In genomic region chr17:80688701-80689100, GRCm38 (mm10) we compare ENCODE assay signal across 22 mouse cellular contexts. TPM values are rescaled to one million over a fixed set of nuclear protein-coding genes. Genes with fewer than 3 reads are reported as not detected.
DNase-seq lines count a peak whose midpoint lies in the region; ATAC-seq and TF ChIP-seq lines count a peak whose summit lies in the region.
"Had no signal": no experiment of that assay in that cellular context is flagged by ENCODE, and none has a peak within 500 bp of the region (broad histone marks: within the 10 kb centered on the region; RNA-seq: fewer than 3 reads in every experiment).

No protein-coding gene starts in this region.

- WGBS in hindbrain, postnatal 0 days = 78% methylated on average over 11 of the region's 11 CpGs
- WGBS in hindbrain, embryonic 13.5 days = 74% methylated on average over 11 of the region's 11 CpGs

- ATAC-seq in hindbrain, postnatal 0 days = no peak
- no peak for ATAC-seq in hindbrain, embryonic 13.5 days (ENCODE audit: low FRiP score)
- ATAC-seq in monocyte, adult 5-6 weeks (replicated peaks; ENCODE audit: insufficient number of reproducible peaks, low FRiP score, low TSS enrichment, poor library complexity, severe bottlenecking) = no peak
- ATAC-seq in megakaryocyte progenitor cell, adult 5-6 weeks (replicated peaks; ENCODE audit: poor library complexity) = no peak
- ATAC-seq: CD4-positive, CD25-positive, alpha-beta regulatory T cell, adult 4 months; forebrain, embryonic 13.5 days; forebrain, postnatal 0 days had no signal

- no peak overlapping the region for H3K9ac ChIP-seq in hindbrain, postnatal 0 days (replicated peaks; ENCODE audit: low read length)
- H3K9ac ChIP-seq in hindbrain, embryonic 13.5 days = no peak overlapping the region
- H3K9ac ChIP-seq: embryonic facial prominence, embryonic 12.5 days; forebrain, embryonic 13.5 days; forebrain, postnatal 0 days; heart, embryonic 13.5 days; hindbrain, embryonic 12.5 days had no signal

- TF ChIP-seq POLR2A in testis, adult 2 months (IDR thresholded peaks at IDR 0.05; ENCODE audit: control insufficient read depth, low read depth, low read length) = peak; percentile 59; the same call in 1 of the 2 replicates

- no peak overlapping the region for H3K27ac ChIP-seq in hindbrain, postnatal 0 days
- no peak overlapping the region for H3K27ac ChIP-seq in hindbrain, embryonic 13.5 days
- H3K27ac ChIP-seq in testis, adult 2 months (ENCODE audit: control insufficient read depth, insufficient read depth, low read depth, low read length) = peak overlapping the region; percentile 10
- H3K27ac ChIP-seq: embryonic facial prominence, embryonic 12.5 days; forebrain, embryonic 13.5 days; gastrocnemius, adult 2 months; heart, embryonic 13.5 days; hindbrain, embryonic 12.5 days had no signal

- no peak overlapping the region for H3K4me3 ChIP-seq in hindbrain, postnatal 0 days (ENCODE audit: low read length)
- no peak overlapping the region for H3K4me3 ChIP-seq in hindbrain, embryonic 13.5 days
- peak overlapping the region; percentile 63 for H3K4me3 ChIP-seq in testis, adult 2 months (ENCODE audit: control insufficient read depth, low read depth, low read length)
- H3K4me3 ChIP-seq: embryonic facial prominence, embryonic 12.5 days; forebrain, embryonic 13.5 days; gastrocnemius, adult 2 months; heart, embryonic 13.5 days; hindbrain, embryonic 12.5 days had no signal

- peak; percentile 42 to 46 for DNase-seq in cerebellum, postnatal 10 days
- no peak for DNase-seq in cerebellum, adult 8-10 months
- peak; percentile 32 for DNase-seq in hindbrain, postnatal 0 days (ENCODE audit: low spot score)
- DNase-seq in testis, postnatal 10 days (ENCODE audit: low spot score) = no peak
- DNase-seq: adrenal gland, postnatal 10 days; B cell, adult 2 months; cerebellum, adult 18-20 months; cerebellum, postnatal 25 days; forebrain, postnatal 0 days; gastrocnemius, adult 2 months; gastrocnemius, postnatal 25 days; heart, postnatal 4 days had no signal

- H3K9me3 ChIP-seq in hindbrain, postnatal 0 days (ENCODE audit: low read length) = no peaks in the 10 kb centered on the region
- H3K9me3 ChIP-seq in hindbrain, embryonic 13.5 days = no peaks in the 10 kb centered on the region
- H3K9me3 ChIP-seq: embryonic facial prominence, embryonic 12.5 days; forebrain, embryonic 13.5 days; heart, embryonic 13.5 days; hindbrain, embryonic 12.5 days had no signal

- TF ChIP-seq CTCF in hindbrain, postnatal 0 days (IDR thresholded peaks at IDR 0.05; ENCODE audit: low read depth) = no peak
- TF ChIP-seq CTCF in testis, adult 2 months (IDR thresholded peaks at IDR 0.05; ENCODE audit: control insufficient read depth, insufficient read depth, insufficient replicate concordance, low read depth, low read length) = 0 out of 2 replicates have a peak, but pooled peaks have one; percentile 3

- no peaks in the 10 kb centered on the region for H3K4me1 ChIP-seq in hindbrain, postnatal 0 days (ENCODE audit: insufficient read depth, low read length)
- peaks cover 26% of the 10 kb centered on the region for H3K4me1 ChIP-seq in hindbrain, embryonic 13.5 days (replicated peaks)
- H3K4me1 ChIP-seq in testis, adult 2 months (ENCODE audit: control insufficient read depth, insufficient read depth, low read length) = peaks cover 2% of the 10 kb centered on the region

- no peak overlapping the region for H3K4me2 ChIP-seq in hindbrain, postnatal 0 days (ENCODE audit: low read depth, low read length)
- H3K4me2 ChIP-seq in hindbrain, embryonic 13.5 days = no peak overlapping the region
- H3K4me2 ChIP-seq: embryonic facial prominence, embryonic 12.5 days; forebrain, embryonic 13.5 days; heart, embryonic 13.5 days; hindbrain, embryonic 12.5 days had no signal

- H3K27me3 ChIP-seq in hindbrain, postnatal 0 days (ENCODE audit: insufficient read depth, low read length) = no peaks in the 10 kb centered on the region
- H3K27me3 ChIP-seq in hindbrain, embryonic 13.5 days = no peaks in the 10 kb centered on the region
- H3K27me3 ChIP-seq in testis, adult 2 months (ENCODE audit: control insufficient read depth, insufficient read depth, low read length) = no peaks in the 10 kb centered on the region
- H3K27me3 ChIP-seq: embryonic facial prominence, embryonic 12.5 days; forebrain, embryonic 13.5 days; heart, embryonic 13.5 days; hindbrain, embryonic 12.5 days had no signal

- no peaks in the 10 kb centered on the region for H3K36me3 ChIP-seq in hindbrain, postnatal 0 days (ENCODE audit: insufficient read depth, low read length)
- no peaks in the 10 kb centered on the region for H3K36me3 ChIP-seq in hindbrain, embryonic 13.5 days
- H3K36me3 ChIP-seq in testis, adult 2 months (ENCODE audit: control insufficient read depth, insufficient read depth, low read length) = no peaks in the 10 kb centered on the region
- H3K36me3 ChIP-seq: embryonic facial prominence, embryonic 12.5 days; G1E; hindbrain, embryonic 12.5 days had no signal

RNA-seq across cellular contexts. Expression of gene Map4k3, which starts 39.6 kb away (rescaled TPM):
- 46.5 and 51.0 TPM in 2 replicates for total RNA-seq in hindbrain, postnatal 0 days (2014; rRNA removed)
- 17.7 and 18.1 TPM in 2 replicates for polyA plus RNA-seq in hindbrain, postnatal 0 days (2015; fragmentation: Nextera tagmentation; extraction: Ambion mirVana)
- 22.3 and 24.1 TPM in 2 replicates for polyA plus RNA-seq in hindbrain, embryonic 13.5 days (2015; fragmentation: Nextera tagmentation; extraction: Ambion mirVana)
- 12.9 and 14.4 TPM in 2 replicates for polyA plus RNA-seq in testis, adult 2 months (2012; rRNA removed)
- total RNA-seq in monocyte, adult 5-6 weeks (2017) = 26.7 to 39.3 TPM (median 27.8 TPM) in 3 replicates
- 8.4 and 10.0 TPM in 2 replicates for total RNA-seq in megakaryocyte progenitor cell, adult 5-6 weeks (2015)
- 8.0 and 8.7 TPM in 2 replicates for total RNA-seq in megakaryocyte progenitor cell, adult 5-6 weeks (2017)
- polyA plus RNA-seq: G1E had no signal

Comparison
In these comparisons a context has a peak if more than half of its experiments do, and no peak if none do; other contexts are left out.
1. DNase-seq: peak in cerebellum, postnatal 10 days (2 of 2) and hindbrain, postnatal 0 days (single experiment); none in cerebellum, adult 8-10 months (single experiment) and testis, postnatal 10 days (single experiment).